Mouse (Mus musculus) liver, postnatal 0 days (tissue): ENCODE measurements at regions not wholly inside any gene's neighbourhood (a gene's known extent, or its start where the extent isn't known, plus 50 kb on each side); places are given as distances from the start of the nearest gene placed in this dataset.

Source experiments
- ATAC-seq: fragments of 200-750 bp; cut with Nextera tagmentation; 2 replicates; pipeline ENCODE4 v1.8.0; 2017; ENCODE audit warnings: mild to moderate bottlenecking, moderate library complexity
- DNase-seq: peaks from one replicate; pipeline ENCODE4 v3.0.0-alpha.2; 2016
- H3K27ac ChIP-seq: fragments of 300-500 bp; sonication (generic); 2 replicates; pipeline ENCODE4 v1.5.1; 2014; ENCODE audit warnings: antibody characterized with exemption, moderate library complexity, mild to moderate bottlenecking, low read depth
- H3K27me3 ChIP-seq: fragments of 300-500 bp; sonication (generic); 2 replicates; pipeline ENCODE4 v1.6.1; 2014; ENCODE audit warnings: low read length, control low read depth, mixed read lengths; ENCODE audit not compliant: insufficient read depth
- H3K36me3 ChIP-seq: fragments of 300-500 bp; sonication (generic); replicated peaks from 2 replicates; pipeline ENCODE4 v1.6.1; 2014; ENCODE audit warnings: mild to moderate bottlenecking, control low read depth, low read length, moderate library complexity, mixed read lengths; ENCODE audit not compliant: insufficient read depth
- H3K4me1 ChIP-seq: fragments of 300-500 bp; sonication (generic); 2 replicates; pipeline ENCODE4 v1.6.1; 2014; ENCODE audit warnings: antibody characterized with exemption, mild to moderate bottlenecking, control low read depth; ENCODE audit not compliant: insufficient read depth
- H3K4me2 ChIP-seq: fragments of 300-500 bp; sonication (generic); 2 replicates; pipeline ENCODE4 v1.6.1; 2014; ENCODE audit warnings: low read depth, mild to moderate bottlenecking, low read length, moderate library complexity, mixed read lengths
- H3K4me3 ChIP-seq: fragments of 300-500 bp; sonication (generic); 2 replicates; pipeline ENCODE4 v1.5.1; 2014; ENCODE audit warnings: low read depth, low read length
- H3K9ac ChIP-seq: fragments of 300-500 bp; sonication (generic); replicated peaks from 2 replicates; pipeline ENCODE4 v1.6.1; 2014; ENCODE audit warnings: mild to moderate bottlenecking, moderate library complexity
- H3K9me3 ChIP-seq: fragments of 300-500 bp; sonication (generic); 2 replicates; pipeline ENCODE4 v1.6.1; 2016; ENCODE audit warnings: mild to moderate bottlenecking, control low read depth, low read length, mixed read lengths
- CTCF ChIP-seq: sonication (generic); IDR thresholded peaks from 2 replicates; pipeline ENCODE4 v1.5.1; 2016; ENCODE audit warnings: antibody characterized with exemption, low read depth
- EP300 ChIP-seq: IDR thresholded peaks from 2 replicates; pipeline ENCODE4 v1.6.1; 2016; ENCODE audit warnings: antibody characterized with exemption, low read depth, mild to moderate bottlenecking
- WGBS: fragments of 180-500 bp; shearing (Covaris S2); extraction: QIAGEN DNeasy Blood & Tissue Kit; methylation state at CpG from one replicate; pipeline ENCODE4 v1.1.7; 2014; ENCODE audit not compliant: insufficient replicate concordance; 5-methylcytosine and 5-hydroxymethylcytosine counted together

GRCm38 (mm10) chr13:46129236-46129855, 144.2 kb upstream of the Stmnd1 start:
- WGBS = 74% methylated on average over 9 of the region's 9 CpGs
- H3K4me2 ChIP-seq = no peak overlapping the region

DNA sequence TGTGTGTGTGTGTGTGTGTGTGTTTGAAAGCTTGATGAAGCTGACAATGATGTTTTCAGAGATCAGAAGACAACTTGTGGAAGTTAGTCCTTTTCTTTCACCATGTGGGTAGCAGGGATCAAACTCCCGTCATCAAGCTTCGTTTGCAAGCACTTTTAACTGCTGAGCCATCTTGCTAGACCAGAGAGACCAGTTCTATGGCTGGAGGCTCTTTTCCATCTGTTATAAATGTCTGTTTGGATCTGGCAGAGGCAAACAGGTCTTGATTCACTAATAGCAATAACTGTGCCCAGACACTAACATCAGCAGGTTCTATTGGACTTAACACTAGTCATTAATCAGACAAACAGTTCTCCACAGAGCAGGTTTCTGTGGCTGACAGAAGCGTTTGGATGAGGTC, 150.1 kb upstream of the Stmnd1 start:
- H3K27me3 ChIP-seq = no peaks in the 10 kb centered on the region
- TF ChIP-seq EP300 (no peak), CTCF (no peak)
- H3K9ac ChIP-seq = no peak overlapping the region
- DNase-seq (no peak), ATAC-seq (no peak)
- 62% methylated on average over 3 of the region's 3 CpGs for WGBS
- H3K4me3 ChIP-seq = no peak overlapping the region
- no peaks in the 10 kb centered on the region for H3K4me1 ChIP-seq
- H3K36me3 ChIP-seq = no peaks in the 10 kb centered on the region
- H3K9me3 ChIP-seq = no peaks in the 10 kb centered on the region
- no peak overlapping the region for H3K4me2 ChIP-seq
- H3K27ac ChIP-seq = no peak overlapping the region

More at GRCm38 (mm10) chr13:46129236-46129855, 144.2 kb upstream of the Stmnd1 start:
- Histone ChIP-seq H3K27ac (no peak overlapping the region), H3K36me3 (no peaks in the 10 kb centered on the region), H3K9me3 (no peaks in the 10 kb centered on the region), H3K4me3 (no peak overlapping the region), H3K9ac (no peak overlapping the region), H3K4me1 (no peaks in the 10 kb centered on the region), H3K27me3 (no peaks in the 10 kb centered on the region)
- no peak for ATAC-seq
- DNase-seq = no peak
- no peak for TF ChIP-seq CTCF
- TF ChIP-seq EP300 = no peak

- WGBS = 79% methylated on average over 4 of the region's 4 CpGs
- no peak overlapping the region for H3K27ac ChIP-seq
- no peak overlapping the region for H3K9ac ChIP-seq
- H3K9me3 ChIP-seq = no peaks in the 10 kb centered on the region
- H3K4me3 ChIP-seq = no peak overlapping the region
- no peak for TF ChIP-seq EP300
- TF ChIP-seq CTCF = no peak
- no peaks in the 10 kb centered on the region for H3K27me3 ChIP-seq
- H3K36me3 ChIP-seq = no peaks in the 10 kb centered on the region
- no peak overlapping the region for H3K4me2 ChIP-seq
- DNase-seq (no peak), ATAC-seq (no peak)
- H3K4me1 ChIP-seq = no peaks in the 10 kb centered on the region
These were observed 151.8 kb upstream of the Atxn1 start for GRCm38 (mm10) chr13:46116576-46116975.

- Histone ChIP-seq H3K27ac (no peak overlapping the region), H3K36me3 (no peaks in the 10 kb centered on the region), H3K4me2 (no peak overlapping the region), H3K27me3 (no peaks in the 10 kb centered on the region), H3K9me3 (no peaks in the 10 kb centered on the region), H3K4me3 (no peak overlapping the region), H3K9ac (no peak overlapping the region), H3K4me1 (no peaks in the 10 kb centered on the region)
- TF ChIP-seq EP300 (no peak), CTCF (no peak)
- DNase-seq (no peak), ATAC-seq (no peak)
- WGBS = 77% methylated on average over 6 of the region's 6 CpGs
These were observed 140.2 kb upstream of the Atxn1 start for GRCm38 (mm10) chr13:46104971-46105370.

GRCm38 (mm10) chr13:46098621-46099020, 133.8 kb upstream of the Atxn1 start:
- WGBS = 69% methylated on average over 7 of the region's 7 CpGs
- Histone ChIP-seq H3K4me3 (no peak overlapping the region), H3K27ac (no peak overlapping the region), H3K4me2 (no peak overlapping the region), H3K9me3 (no peaks in the 10 kb centered on the region), H3K27me3 (no peaks in the 10 kb centered on the region), H3K9ac (no peak overlapping the region), H3K4me1 (no peaks in the 10 kb centered on the region), H3K36me3 (no peaks in the 10 kb centered on the region)
- no peak for DNase-seq
- no peak for TF ChIP-seq EP300
- no peak for TF ChIP-seq CTCF
- ATAC-seq = no peak

DNA sequence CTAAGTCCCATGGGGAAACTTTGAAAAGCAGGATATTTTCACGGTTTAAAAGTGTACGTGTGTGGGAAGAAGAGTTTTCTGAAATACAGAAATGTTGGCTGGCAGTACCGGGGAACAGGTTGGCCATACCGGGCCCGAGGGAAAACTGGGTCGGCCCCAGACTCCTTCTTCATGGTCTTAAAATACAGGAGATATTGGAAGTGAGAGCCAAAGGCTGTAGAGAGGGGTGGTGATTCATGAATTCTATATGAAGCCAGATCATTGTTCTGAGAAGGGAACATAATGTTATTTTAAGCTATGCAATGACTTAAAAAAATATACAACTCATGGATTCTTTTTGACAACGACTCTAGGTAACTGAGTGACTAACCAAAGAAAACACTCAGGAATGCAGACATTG, 133.3 kb upstream of the Atxn1 start:
- Histone ChIP-seq H3K4me3 (no peak overlapping the region), H3K4me2 (no peak overlapping the region), H3K9ac (no peak overlapping the region), H3K27ac (no peak overlapping the region), H3K36me3 (no peaks in the 10 kb centered on the region), H3K4me1 (no peaks in the 10 kb centered on the region), H3K27me3 (no peaks in the 10 kb centered on the region), H3K9me3 (no peaks in the 10 kb centered on the region)
- ATAC-seq (no peak), DNase-seq (no peak)
- TF ChIP-seq EP300 = no peak
- TF ChIP-seq CTCF = no peak
- WGBS = 81% methylated on average over 7 of the region's 7 CpGs

GRCm38 (mm10) chr13:46096968-46097367, 132.2 kb upstream of the Atxn1 start:
- no peaks in the 10 kb centered on the region for H3K27me3 ChIP-seq
- no peaks in the 10 kb centered on the region for H3K36me3 ChIP-seq
- H3K27ac ChIP-seq = no peak overlapping the region
- ATAC-seq (no peak), DNase-seq (peak; percentile 52)
- no peak overlapping the region for H3K4me2 ChIP-seq
- no peak overlapping the region for H3K4me3 ChIP-seq
- H3K9me3 ChIP-seq = no peaks in the 10 kb centered on the region
- no peak overlapping the region for H3K9ac ChIP-seq
- no peaks in the 10 kb centered on the region for H3K4me1 ChIP-seq
- WGBS = 1% methylated on average over 5 of the region's 5 CpGs
- TF ChIP-seq CTCF (no peak), EP300 (no peak)
